Mouse (Mus musculus) thymus, adult 18-20 months (tissue): Measurements from ENCODE around the gene Ptpn1.

ENCODE experiments used
- DNase-seq, 2 experiments: peaks; one replicate each; pipeline ENCODE4 v3.0.0; 2022; ENCODE audit warnings: mixed read lengths in 2 of 2

Ptpn1 gene

GRCm38 (mm10) chr2:167948557-167948956 is 16.7 kb downstream of the Ptpn1 start:
- no peak for DNase-seq

GRCm38 (mm10) chr2:167949250-167949649 is 17.4 kb downstream of the Ptpn1 start:
- DNase-seq: no peak

- DNase-seq: no peak
These were observed 18.0 kb downstream of the Ptpn1 start for GRCm38 (mm10) chr2:167949808-167950207.

- no peak for DNase-seq
These were observed 18.8 kb downstream of the Ptpn1 start for GRCm38 (mm10) chr2:167950681-167951080.

GRCm38 (mm10) chr2:167951301-167952211 is 19.7 kb downstream of the Ptpn1 start:
- no peak for DNase-seq

GRCm38 (mm10) chr2:167953819-167954218 is 22.0 kb downstream of the Ptpn1 start:
- DNase-seq: no peak

GRCm38 (mm10) chr2:167954928-167955327 is 23.1 kb downstream of the Ptpn1 start:
- DNase-seq: no peak

- no peak for DNase-seq
These were observed 25.7 kb downstream of the Ptpn1 start for GRCm38 (mm10) chr2:167957539-167957938.

- DNase-seq: no peak
These were observed 26.4 kb downstream of the Ptpn1 start for GRCm38 (mm10) chr2:167958082-167958788.

- no peak for DNase-seq
These were observed 27.0 kb downstream of the Ptpn1 start for GRCm38 (mm10) chr2:167958843-167959242.

GRCm38 (mm10) chr2:167959384-167959911 is 27.6 kb downstream of the Ptpn1 start:
- no peak for DNase-seq

GRCm38 (mm10) chr2:167959996-167960395 is 28.1 kb downstream of the Ptpn1 start:
- no peak for DNase-seq

- no peak for DNase-seq
These were observed 28.7 kb downstream of the Ptpn1 start for GRCm38 (mm10) chr2:167960584-167960983.

GRCm38 (mm10) chr2:167962347-167962746 is 30.5 kb downstream of the Ptpn1 start:
- no peak for DNase-seq

GRCm38 (mm10) chr2:167963176-167963575 is 31.3 kb downstream of the Ptpn1 start:
- DNase-seq: no peak

- no peak for DNase-seq
These were observed 32.0 kb downstream of the Ptpn1 start for GRCm38 (mm10) chr2:167963778-167964300.

- DNase-seq: no peak
These were observed 32.5 kb downstream of the Ptpn1 start for GRCm38 (mm10) chr2:167964320-167964719.

- DNase-seq: no peak
These were observed 34.1 kb downstream of the Ptpn1 start for GRCm38 (mm10) chr2:167965911-167966310.

- no peak for DNase-seq
These were observed 36.6 kb downstream of the Ptpn1 start for GRCm38 (mm10) chr2:167968504-167968903.

GRCm38 (mm10) chr2:167969851-167970541 is 38.1 kb downstream of the Ptpn1 start:
- no peak for DNase-seq

- no peak for DNase-seq
These were observed 40.3 kb downstream of the Ptpn1 start for GRCm38 (mm10) chr2:167972146-167972545.

- no peak for DNase-seq
These were observed 41.0 kb downstream of the Ptpn1 start for GRCm38 (mm10) chr2:167972809-167973208.

GRCm38 (mm10) chr2:167975746-167976145 is 43.9 kb downstream of the Ptpn1 start:
- no peak for DNase-seq
